Mouse (Mus musculus) neural tube, embryonic 14.5 days (tissue): ENCODE results near the gene Grm1. TPM values are rescaled to one million over a fixed set of nuclear protein-coding genes. Genes with fewer than 3 reads are reported as not detected.

Experiments
- ATAC-seq: fragments of 200-750 bp; cut with Nextera tagmentation; 2 replicates; pipeline ENCODE4 v1.8.0; 2017; ENCODE audit warnings: low read depth, mild to moderate bottlenecking, moderate TSS enrichment, moderate library complexity
- H3K27ac ChIP-seq: fragments of 300-500 bp; sonication (generic); 2 replicates; pipeline ENCODE4 v1.5.1; 2014; ENCODE audit warnings: low read depth, mild to moderate bottlenecking, control low read depth, low read length, moderate library complexity, mixed read lengths
- H3K27me3 ChIP-seq: fragments of 300-500 bp; sonication (generic); 2 replicates; pipeline ENCODE4 v1.6.1; 2014; ENCODE audit warnings: low read length; ENCODE audit not compliant: control insufficient read depth, insufficient read depth
- H3K36me3 ChIP-seq: fragments of 300-500 bp; sonication (generic); 2 replicates; pipeline ENCODE4 v1.6.1; 2014; ENCODE audit warnings: low read length, mixed read lengths; ENCODE audit not compliant: control insufficient read depth, insufficient read depth
- H3K4me1 ChIP-seq: fragments of 300-500 bp; sonication (generic); 2 replicates; pipeline ENCODE4 v1.6.1; 2014; ENCODE audit warnings: low read length; ENCODE audit not compliant: control insufficient read depth, insufficient read depth
- H3K4me2 ChIP-seq: fragments of 300-500 bp; sonication (generic); 2 replicates; pipeline ENCODE4 v1.6.1; 2014; ENCODE audit warnings: mild to moderate bottlenecking, low read depth, low read length, control low read depth
- H3K4me3 ChIP-seq: fragments of 300-500 bp; sonication (generic); 2 replicates; pipeline ENCODE4 v1.5.1; 2014; ENCODE audit warnings: low read depth, low read length, control low read depth, mixed read lengths
- H3K9ac ChIP-seq: fragments of 300-500 bp; sonication (generic); replicated peaks from 2 replicates; pipeline ENCODE4 v1.6.1; 2014; ENCODE audit warnings: low read depth, mild to moderate bottlenecking, control low read depth, low read length, mixed read lengths
- H3K9me3 ChIP-seq: fragments of 300-500 bp; sonication (generic); 2 replicates; pipeline ENCODE4 v1.6.1; 2016; ENCODE audit warnings: low read length; ENCODE audit not compliant: control insufficient read depth
- WGBS: fragments of 180-500 bp; shearing (Covaris S2); extraction: QIAGEN DNeasy Blood & Tissue Kit; methylation state at CpG from one replicate; pipeline ENCODE4 v1.1.7; 2014; 5-methylcytosine and 5-hydroxymethylcytosine counted together
- polyA plus RNA-seq: library from polyadenylated mRNA; unstranded; fragments of >200 nt; fragmentation: Nextera tagmentation; extraction: Ambion mirVana; gene quantifications from 2 replicates; pipeline ENCODE4 v1.2.1, GENCODE M21; 2014

Gene Grm1
- polyA plus RNA-seq, 1 experiment from 2014 or later, result 4.5 TPM

- 77% methylated on average over 3 of the region's 3 CpGs for WGBS
- H3K9me3 ChIP-seq, result no peaks in the 10 kb centered on the region
Observed at GRCm38 (mm10) chr10:10935806-10936205, 146.3 kb downstream of the Grm1 start.

GRCm38 (mm10) chr10:10929672-10930071 lies 152.5 kb downstream of the Grm1 start:
- ATAC-seq, result no peak
- no peaks in the 10 kb centered on the region for H3K9me3 ChIP-seq
- H3K9ac ChIP-seq, result no peak overlapping the region
- H3K27me3 ChIP-seq, result no peaks in the 10 kb centered on the region
- no peaks in the 10 kb centered on the region for H3K36me3 ChIP-seq
- 79% methylated on average over 2 of the region's 2 CpGs for WGBS
- no peak overlapping the region for H3K4me2 ChIP-seq
- H3K4me1 ChIP-seq, result no peaks in the 10 kb centered on the region
- H3K27ac ChIP-seq, result no peak overlapping the region
- no peak overlapping the region for H3K4me3 ChIP-seq

More at GRCm38 (mm10) chr10:10935806-10936205, 146.3 kb downstream of the Grm1 start:
- Histone ChIP-seq H3K4me2 (no peak overlapping the region), H3K4me1 (no peaks in the 10 kb centered on the region), H3K36me3 (no peaks in the 10 kb centered on the region), H3K4me3 (no peak overlapping the region), H3K9ac (no peak overlapping the region), H3K27ac (no peak overlapping the region), H3K27me3 (no peaks in the 10 kb centered on the region)
- no peak for ATAC-seq

- no peak overlapping the region for H3K4me2 ChIP-seq
- no peak overlapping the region for H3K27ac ChIP-seq
- H3K9ac ChIP-seq, result no peak overlapping the region
- ATAC-seq, result no peak
- H3K4me1 ChIP-seq, result no peaks in the 10 kb centered on the region
- H3K9me3 ChIP-seq, result no peaks in the 10 kb centered on the region
- H3K4me3 ChIP-seq, result no peak overlapping the region
- no peaks in the 10 kb centered on the region for H3K27me3 ChIP-seq
- WGBS, result 82% methylated on average over 5 of the region's 5 CpGs
- H3K36me3 ChIP-seq, result no peaks in the 10 kb centered on the region
Observed at GRCm38 (mm10) chr10:10928798-10929366, 153.3 kb downstream of the Grm1 start.

GRCm38 (mm10) chr10:10917857-10918399 lies 164.2 kb downstream of the Grm1 start:
- H3K27me3 ChIP-seq, result no peaks in the 10 kb centered on the region
- H3K9ac ChIP-seq, result no peak overlapping the region
- WGBS, result 86% methylated on average over 7 of the region's 7 CpGs
- no peak overlapping the region for H3K4me2 ChIP-seq
- H3K36me3 ChIP-seq, result no peaks in the 10 kb centered on the region
- no peaks in the 10 kb centered on the region for H3K4me1 ChIP-seq
- ATAC-seq, result no peak
- H3K4me3 ChIP-seq, result no peak overlapping the region
- no peaks in the 10 kb centered on the region for H3K9me3 ChIP-seq
- H3K27ac ChIP-seq, result no peak overlapping the region

GRCm38 (mm10) chr10:10913621-10914020 lies 168.5 kb downstream of the Grm1 start:
- Histone ChIP-seq H3K4me1 (no peaks in the 10 kb centered on the region), H3K4me2 (no peak overlapping the region), H3K9ac (no peak overlapping the region), H3K9me3 (no peaks in the 10 kb centered on the region), H3K27me3 (no peaks in the 10 kb centered on the region), H3K4me3 (no peak overlapping the region), H3K27ac (no peak overlapping the region), H3K36me3 (no peaks in the 10 kb centered on the region)
- no peak for ATAC-seq
- 87% methylated on average over 4 of the region's 4 CpGs for WGBS

- Histone ChIP-seq H3K4me3 (no peak overlapping the region), H3K4me2 (no peak overlapping the region), H3K36me3 (no peaks in the 10 kb centered on the region), H3K27me3 (no peaks in the 10 kb centered on the region), H3K9me3 (no peaks in the 10 kb centered on the region), H3K27ac (no peak overlapping the region), H3K9ac (no peak overlapping the region), H3K4me1 (no peaks in the 10 kb centered on the region)
- 71% methylated on average over 1 of the region's 1 CpGs for WGBS
- no peak for ATAC-seq
Observed at GRCm38 (mm10) chr10:10890221-10890620, 191.9 kb downstream of the Grm1 start.

GRCm38 (mm10) chr10:10888521-10888920 lies 193.6 kb downstream of the Grm1 start:
- WGBS, result 63% methylated on average over 9 of the region's 9 CpGs
- no peaks in the 10 kb centered on the region for H3K9me3 ChIP-seq

GRCm38 (mm10) chr10:10884992-10885391 lies 197.2 kb downstream of the Grm1 start:
- H3K9ac ChIP-seq, result no peak overlapping the region
- no peaks in the 10 kb centered on the region for H3K27me3 ChIP-seq
- H3K4me2 ChIP-seq, result no peak overlapping the region
- ATAC-seq, result no peak
- no peaks in the 10 kb centered on the region for H3K9me3 ChIP-seq
- H3K27ac ChIP-seq, result no peak overlapping the region
- no peaks in the 10 kb centered on the region for H3K4me1 ChIP-seq
- 31% methylated on average over 2 of the region's 2 CpGs for WGBS
- no peak overlapping the region for H3K4me3 ChIP-seq
- H3K36me3 ChIP-seq, result no peaks in the 10 kb centered on the region

More at GRCm38 (mm10) chr10:10888521-10888920, 193.6 kb downstream of the Grm1 start:
- Histone ChIP-seq H3K9ac (no peak overlapping the region), H3K36me3 (no peaks in the 10 kb centered on the region), H3K27me3 (no peaks in the 10 kb centered on the region), H3K4me2 (no peak overlapping the region), H3K27ac (no peak overlapping the region), H3K4me3 (no peak overlapping the region), H3K4me1 (no peaks in the 10 kb centered on the region)
- ATAC-seq, result no peak

- 54% methylated on average over 3 of the region's 3 CpGs for WGBS
- no peaks in the 10 kb centered on the region for H3K9me3 ChIP-seq
- H3K36me3 ChIP-seq, result no peaks in the 10 kb centered on the region
- H3K9ac ChIP-seq, result no peak overlapping the region
- no peak overlapping the region for H3K4me3 ChIP-seq
- no peak overlapping the region for H3K4me2 ChIP-seq
- ATAC-seq, result no peak
- H3K4me1 ChIP-seq, result no peaks in the 10 kb centered on the region
- no peaks in the 10 kb centered on the region for H3K27me3 ChIP-seq
- H3K27ac ChIP-seq, result no peak overlapping the region
Observed at GRCm38 (mm10) chr10:10872142-10872541, 210.0 kb downstream of the Grm1 start.
